Mouse (Mus musculus) limb, embryonic 12.5 days (tissue): ENCODE measurements at regions not wholly inside any gene's neighbourhood (a gene's known extent, or its start where the extent isn't known, plus 50 kb on each side); places are given as distances from the start of the nearest gene placed in this dataset.

Experiments
- ATAC-seq: fragments of 200-750 bp; cut with Nextera tagmentation; 2 replicates; pipeline ENCODE4 v1.8.0; 2017; ENCODE audit warnings: low read depth, moderate TSS enrichment; ENCODE audit not compliant: insufficient number of reproducible peaks, insufficient read depth, low FRiP score, low TSS enrichment
- H3K27ac ChIP-seq: fragments of 300-500 bp; sonication (generic); 2 replicates; pipeline ENCODE4 v1.5.1; 2016; ENCODE audit warnings: mild to moderate bottlenecking, moderate library complexity
- H3K27me3 ChIP-seq: fragments of 300-500 bp; sonication (generic); 2 replicates; pipeline ENCODE4 v1.6.1; 2016; ENCODE audit warnings: mild to moderate bottlenecking, moderate library complexity
- H3K36me3 ChIP-seq: fragments of 300-500 bp; sonication (generic); 2 replicates; pipeline ENCODE4 v1.6.1; 2016; ENCODE audit warnings: mild to moderate bottlenecking, moderate library complexity
- H3K4me1 ChIP-seq: fragments of 300-500 bp; sonication (generic); replicated peaks from 2 replicates; pipeline ENCODE4 v1.6.1; 2016
- H3K4me2 ChIP-seq: fragments of 300-500 bp; sonication (generic); 2 replicates; pipeline ENCODE4 v1.6.1; 2016; ENCODE audit warnings: mild to moderate bottlenecking, moderate library complexity
- H3K4me3 ChIP-seq: fragments of 300-500 bp; sonication (generic); replicated peaks from 2 replicates; pipeline ENCODE4 v1.5.1; 2016; ENCODE audit warnings: mild to moderate bottlenecking
- H3K9ac ChIP-seq: fragments of 300-500 bp; sonication (generic); replicated peaks from 2 replicates; pipeline ENCODE4 v1.6.1; 2016; ENCODE audit warnings: mild to moderate bottlenecking, moderate library complexity
- H3K9me3 ChIP-seq: fragments of 300-500 bp; sonication (generic); 2 replicates; pipeline ENCODE4 v1.6.1; 2016; ENCODE audit warnings: mild to moderate bottlenecking, moderate library complexity
- WGBS: fragments of 180-500 bp; shearing (Covaris S2); methylation state at CpG from one replicate; pipeline ENCODE4 v1.1.7; 2016; 5-methylcytosine and 5-hydroxymethylcytosine counted together

DNA sequence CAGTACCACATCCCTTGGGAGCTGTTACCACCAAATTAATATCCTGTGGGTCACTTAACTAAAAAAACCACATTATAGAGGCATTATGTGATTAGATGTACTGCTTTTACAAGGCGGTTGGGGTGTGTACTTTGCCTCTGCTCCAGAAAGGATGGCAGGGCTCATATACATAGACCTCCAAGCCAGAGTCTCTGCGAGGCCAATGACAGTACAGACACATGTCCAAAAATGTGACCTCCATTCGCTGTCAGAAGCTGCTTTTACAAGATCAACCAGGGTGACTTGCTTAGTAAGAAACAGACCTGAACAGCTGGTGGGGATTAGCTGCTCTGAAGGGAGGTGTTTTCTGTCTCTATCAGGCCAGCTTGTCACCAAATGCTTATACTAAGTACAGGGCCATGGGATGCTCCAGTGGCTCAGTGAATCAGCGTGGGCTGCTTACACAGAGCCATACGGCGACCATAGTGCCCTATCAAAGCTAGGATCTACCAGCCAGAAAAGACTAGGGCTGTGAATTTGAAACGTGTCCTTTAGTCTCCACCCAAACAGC lies 433.0 kb upstream of the Atp11b start:
- H3K4me2 ChIP-seq, result no peak overlapping the region
- H3K4me1 ChIP-seq, result peaks cover 38% of the 10 kb centered on the region
- no peaks in the 10 kb centered on the region for H3K9me3 ChIP-seq
- H3K9ac ChIP-seq, result no peak overlapping the region
- no peak for ATAC-seq
- no peak overlapping the region for H3K27ac ChIP-seq
- 24% methylated on average over 7 of the region's 7 CpGs for WGBS
- no peaks in the 10 kb centered on the region for H3K36me3 ChIP-seq
- H3K27me3 ChIP-seq, result no peaks in the 10 kb centered on the region; the same call in 1 of the 2 replicates
- no peak overlapping the region for H3K4me3 ChIP-seq

DNA sequence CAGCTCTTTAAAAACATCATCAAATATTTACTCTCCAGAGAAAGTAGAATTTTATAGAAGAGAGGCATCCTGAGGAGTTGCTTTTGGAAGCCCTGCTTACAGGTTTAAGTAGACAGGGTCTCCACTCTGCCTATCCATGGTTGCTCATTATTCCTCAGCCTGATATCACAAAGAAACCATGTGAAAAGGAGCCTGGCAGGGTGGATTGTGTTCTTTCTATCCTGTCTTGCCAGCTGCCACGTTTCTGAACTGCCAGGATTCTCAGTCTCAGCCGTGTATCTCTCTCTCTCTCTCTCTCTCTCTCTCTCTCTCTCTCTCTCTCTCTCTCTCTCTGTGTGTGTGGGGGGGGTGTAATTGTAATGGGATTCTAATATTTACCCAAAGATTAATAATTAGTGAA lies 431.9 kb upstream of the Atp11b start:
- 71% methylated on average over 2 of the region's 2 CpGs for WGBS
- Histone ChIP-seq H3K36me3 (no peaks in the 10 kb centered on the region), H3K4me2 (no peak overlapping the region), H3K27me3 (no peaks in the 10 kb centered on the region; the same call in 1 of the 2 replicates), H3K9me3 (no peaks in the 10 kb centered on the region), H3K4me1 (peaks cover 38% of the 10 kb centered on the region), H3K9ac (no peak overlapping the region), H3K4me3 (no peak overlapping the region), H3K27ac (no peak overlapping the region)
- no peak for ATAC-seq

DNA sequence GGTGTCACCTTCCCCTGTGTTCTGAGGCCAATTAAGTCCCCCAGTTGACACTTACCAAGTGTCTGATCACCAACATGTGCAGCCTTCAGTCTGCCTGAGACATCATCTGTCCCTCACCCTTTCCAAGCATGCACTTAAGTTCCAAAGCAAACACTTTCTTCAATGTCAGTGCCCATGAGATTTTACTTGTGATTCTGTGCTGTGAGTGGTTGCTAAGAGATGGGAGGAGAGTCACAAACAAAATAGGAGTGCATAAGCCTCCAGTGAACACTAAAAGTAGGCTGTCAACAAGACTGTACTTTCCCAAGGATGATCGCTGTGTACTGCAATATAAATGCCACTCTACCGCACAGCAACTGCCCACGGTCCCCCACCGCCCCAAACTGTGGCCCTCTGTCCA lies 431.0 kb upstream of the Atp11b start:
- H3K4me2 ChIP-seq, result no peak overlapping the region
- no peak for ATAC-seq
- H3K9me3 ChIP-seq, result no peaks in the 10 kb centered on the region
- no peak overlapping the region for H3K27ac ChIP-seq
- no peaks in the 10 kb centered on the region for H3K27me3 ChIP-seq
- no peak overlapping the region for H3K9ac ChIP-seq
- H3K36me3 ChIP-seq, result no peaks in the 10 kb centered on the region
- H3K4me1 ChIP-seq, result peaks cover 34% of the 10 kb centered on the region
- 92% methylated on average over 4 of the region's 4 CpGs for WGBS
- no peak overlapping the region for H3K4me3 ChIP-seq

DNA sequence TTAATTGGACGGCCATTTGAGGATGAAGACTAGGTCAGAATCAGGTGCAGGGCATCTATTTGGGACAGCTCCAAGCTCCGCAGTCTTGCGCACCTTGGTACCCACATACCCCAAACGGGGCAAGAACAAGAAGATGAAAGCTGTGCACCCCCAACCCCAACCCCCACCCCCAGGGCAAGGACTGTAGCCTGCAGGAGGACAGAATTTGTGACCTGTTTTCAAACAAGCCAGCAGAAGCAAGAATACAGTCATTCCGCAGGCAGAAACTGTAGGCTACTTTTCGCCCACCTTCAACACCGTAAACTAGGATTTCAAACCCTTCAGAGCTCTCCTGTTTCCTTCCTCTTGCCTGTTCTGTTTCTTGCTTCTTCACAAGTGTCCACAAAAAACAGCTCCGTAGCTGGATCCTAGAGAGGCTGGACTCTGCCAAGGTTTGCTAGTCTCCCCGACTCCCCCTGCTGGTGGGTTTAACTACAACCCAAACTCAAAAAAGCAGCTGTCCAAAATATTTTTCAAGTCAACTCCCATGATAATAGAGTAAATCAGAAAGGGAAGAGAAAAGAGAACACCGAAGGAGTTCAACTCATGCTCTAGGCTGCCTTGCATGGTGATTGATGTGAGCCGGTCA lies 430.3 kb upstream of the Atp11b start:
- no peak overlapping the region for H3K27ac ChIP-seq
- no peaks in the 10 kb centered on the region for H3K9me3 ChIP-seq
- no peak overlapping the region for H3K9ac ChIP-seq
- H3K4me2 ChIP-seq, result no peak overlapping the region
- H3K27me3 ChIP-seq, result no peaks in the 10 kb centered on the region
- no peak overlapping the region for H3K4me3 ChIP-seq
- peaks cover 28% of the 10 kb centered on the region for H3K4me1 ChIP-seq
- WGBS, result 68% methylated on average over 11 of the region's 11 CpGs
- H3K36me3 ChIP-seq, result no peaks in the 10 kb centered on the region
- ATAC-seq, result no peak

DNA sequence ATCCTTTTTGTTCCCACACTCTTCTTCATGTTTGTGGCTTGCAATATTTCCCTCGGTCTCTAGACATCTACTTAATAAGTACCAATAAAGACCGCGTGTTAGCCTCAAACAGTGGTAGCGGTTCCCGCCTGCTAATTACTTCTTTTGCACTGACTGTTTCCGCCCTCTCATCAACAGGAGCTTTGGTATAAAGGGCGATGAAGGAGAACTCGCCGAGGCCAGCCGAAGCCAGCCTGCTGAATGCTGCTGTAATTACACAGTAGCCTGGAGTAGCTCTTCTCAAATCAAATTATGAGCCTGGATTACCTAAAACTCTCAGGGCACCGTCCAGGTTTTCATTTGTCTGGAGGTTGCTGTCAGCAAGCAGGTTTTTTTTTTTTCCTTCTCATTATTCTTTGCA lies 429.7 kb upstream of the Atp11b start:
- Histone ChIP-seq H3K27ac (no peak overlapping the region), H3K4me1 (peaks cover 27% of the 10 kb centered on the region), H3K36me3 (no peaks in the 10 kb centered on the region), H3K4me3 (no peak overlapping the region), H3K4me2 (no peak overlapping the region), H3K9me3 (no peaks in the 10 kb centered on the region), H3K9ac (no peak overlapping the region), H3K27me3 (no peaks in the 10 kb centered on the region)
- no peak for ATAC-seq
- 25% methylated on average over 11 of the region's 11 CpGs for WGBS

DNA sequence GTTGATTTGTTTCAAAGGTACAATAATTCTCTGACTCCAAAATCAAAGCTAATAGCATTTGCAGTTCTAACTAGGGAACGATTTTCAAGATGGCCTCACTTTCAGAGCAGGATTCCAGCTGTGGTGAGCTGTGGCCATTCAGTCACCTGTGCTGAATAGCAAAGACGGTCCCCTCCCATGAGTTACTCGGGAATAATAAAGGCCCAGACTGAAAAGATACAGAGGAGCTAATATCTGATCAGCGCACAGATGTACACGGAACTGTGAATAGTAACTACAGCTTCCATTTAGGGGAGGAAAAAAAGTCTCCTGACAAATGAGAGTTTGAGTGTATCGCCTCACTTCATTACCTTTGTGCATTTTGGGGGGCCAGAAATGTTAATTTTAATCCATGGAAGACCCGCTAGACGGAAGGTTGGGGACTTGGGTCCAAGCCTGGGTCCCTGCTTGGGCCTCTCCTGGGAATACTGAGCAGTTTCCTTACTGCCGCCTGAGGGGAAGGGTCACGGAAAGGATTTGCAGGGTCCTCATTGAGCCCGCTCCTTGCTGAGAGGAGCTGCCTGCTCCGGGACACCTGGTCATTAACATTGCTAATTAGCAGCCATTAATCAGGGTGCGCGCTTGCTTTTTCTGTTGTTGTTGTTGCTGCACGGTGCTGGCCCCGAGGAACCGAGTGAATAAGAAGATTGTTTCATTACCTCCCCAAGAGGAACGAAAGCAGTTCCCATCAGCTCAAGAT lies 421.2 kb upstream of the Atp11b start:
- H3K4me2 ChIP-seq, result peak overlapping the region; percentile 40

DNA sequence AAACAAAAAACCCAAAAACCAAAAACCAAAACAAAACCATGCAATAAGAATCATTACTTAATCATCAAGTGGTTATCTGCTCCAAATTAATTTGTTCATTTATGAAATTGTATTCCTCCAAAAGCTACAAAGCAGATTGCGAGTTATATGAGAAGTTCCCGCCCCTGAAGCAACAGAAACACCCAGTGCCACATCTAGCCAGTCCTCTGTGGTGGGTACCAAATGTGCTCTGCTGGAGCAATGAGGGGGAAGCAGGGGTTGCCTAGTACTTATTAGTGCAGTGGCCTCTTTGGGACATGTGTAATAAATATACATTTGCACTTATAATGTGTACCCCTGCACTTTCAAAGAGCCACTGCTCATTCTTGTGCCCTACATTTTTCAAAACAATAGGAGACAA lies 419.9 kb upstream of the Atp11b start:
- Histone ChIP-seq H3K4me3 (no peak overlapping the region), H3K27me3 (no peaks in the 10 kb centered on the region), H3K36me3 (no peaks in the 10 kb centered on the region), H3K4me2 (no peak overlapping the region), H3K9me3 (no peaks in the 10 kb centered on the region), H3K9ac (no peak overlapping the region), H3K4me1 (peaks cover 13% of the 10 kb centered on the region), H3K27ac (no peak overlapping the region)
- 64% methylated on average over 2 of the region's 2 CpGs for WGBS
- ATAC-seq, result no peak

More for the DNA sequence above, 421.2 kb upstream of the Atp11b start:
- 11% methylated on average over 18 of the region's 18 CpGs for WGBS
- H3K4me1 ChIP-seq, result peaks cover 13% of the 10 kb centered on the region
- H3K9ac ChIP-seq, result no peak overlapping the region
- H3K27ac ChIP-seq, result no peak overlapping the region
- H3K36me3 ChIP-seq, result no peaks in the 10 kb centered on the region
- H3K4me3 ChIP-seq, result 0 out of 2 replicates have a peak overlapping the region, but pooled peaks have one; percentile 6
- no peak for ATAC-seq
- H3K9me3 ChIP-seq, result no peaks in the 10 kb centered on the region
- no peaks in the 10 kb centered on the region for H3K27me3 ChIP-seq

DNA sequence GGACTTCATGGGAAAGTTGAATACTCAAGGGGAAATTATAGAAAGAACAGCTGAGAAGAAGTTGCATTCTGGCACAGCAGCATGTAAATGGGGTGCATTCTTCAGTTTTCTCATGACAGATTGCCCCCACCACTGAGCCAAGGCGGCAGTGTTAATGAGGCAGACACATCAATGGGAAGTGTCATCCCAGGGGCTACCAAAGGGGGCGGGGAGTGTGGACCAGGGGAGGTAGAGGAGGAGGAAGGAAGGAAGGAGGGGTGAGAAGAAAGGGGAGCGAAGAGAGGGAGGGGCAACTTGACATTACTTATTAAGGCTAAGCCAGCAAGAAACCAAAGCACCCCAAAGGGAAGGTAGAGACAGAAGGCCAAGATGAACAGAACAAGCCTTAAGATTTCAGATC lies 419.4 kb upstream of the Atp11b start:
- Histone ChIP-seq H3K9ac (no peak overlapping the region), H3K4me3 (no peak overlapping the region), H3K4me2 (no peak overlapping the region), H3K4me1 (peaks cover 13% of the 10 kb centered on the region), H3K9me3 (no peaks in the 10 kb centered on the region), H3K27ac (no peak overlapping the region), H3K27me3 (no peaks in the 10 kb centered on the region), H3K36me3 (no peaks in the 10 kb centered on the region)
- 41% methylated on average over 3 of the region's 3 CpGs for WGBS
- ATAC-seq, result no peak

DNA sequence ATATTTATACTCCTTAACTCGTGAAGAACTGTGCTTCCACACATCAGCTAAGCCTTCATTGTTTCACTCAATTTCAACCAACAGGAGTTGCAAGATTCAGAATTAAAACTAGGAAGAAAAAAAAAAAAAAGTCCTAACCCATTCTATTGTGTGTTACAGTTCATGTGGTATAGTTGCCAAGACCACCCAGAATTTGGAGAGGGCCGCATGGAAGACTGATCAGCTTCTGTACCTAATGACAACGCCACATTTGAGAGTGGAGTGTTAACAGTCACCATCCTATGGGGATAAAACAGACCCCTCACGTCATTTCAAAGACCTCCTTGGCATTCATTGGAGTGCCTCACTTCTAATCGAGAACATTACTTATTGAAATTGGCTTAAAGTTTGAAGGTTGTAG lies 418.1 kb upstream of the Atp11b start:
- Histone ChIP-seq H3K9ac (no peak overlapping the region), H3K4me3 (no peak overlapping the region), H3K9me3 (no peaks in the 10 kb centered on the region), H3K27me3 (no peaks in the 10 kb centered on the region), H3K4me2 (no peak overlapping the region), H3K36me3 (no peaks in the 10 kb centered on the region), H3K4me1 (peaks cover 13% of the 10 kb centered on the region), H3K27ac (no peak overlapping the region)
- 55% methylated on average over 5 of the region's 5 CpGs for WGBS
- no peak for ATAC-seq

DNA sequence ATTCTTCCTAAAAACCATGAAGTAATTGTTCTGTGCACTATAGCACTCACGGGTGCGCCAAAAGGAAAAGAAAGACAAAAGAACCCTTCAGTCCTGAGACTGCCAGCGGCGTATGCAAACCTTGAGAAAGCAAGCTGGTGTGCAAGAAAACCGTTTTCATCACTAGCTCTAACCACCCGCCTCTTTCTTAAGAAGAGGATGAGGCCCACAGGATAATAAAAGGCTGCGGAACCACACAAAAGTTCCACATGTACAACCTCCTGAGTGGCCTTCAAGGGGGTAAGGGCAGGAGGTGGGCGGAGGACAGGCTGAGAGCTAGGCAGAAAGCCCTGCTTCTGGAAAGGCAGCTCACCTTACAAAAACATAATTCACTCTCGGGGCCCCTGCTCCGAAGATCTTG lies 413.4 kb upstream of the Atp11b start:
- ATAC-seq, result no peak; the same call in 1 of the 2 replicates
- H3K27ac ChIP-seq, result peak overlapping the region; percentile 71

DNA sequence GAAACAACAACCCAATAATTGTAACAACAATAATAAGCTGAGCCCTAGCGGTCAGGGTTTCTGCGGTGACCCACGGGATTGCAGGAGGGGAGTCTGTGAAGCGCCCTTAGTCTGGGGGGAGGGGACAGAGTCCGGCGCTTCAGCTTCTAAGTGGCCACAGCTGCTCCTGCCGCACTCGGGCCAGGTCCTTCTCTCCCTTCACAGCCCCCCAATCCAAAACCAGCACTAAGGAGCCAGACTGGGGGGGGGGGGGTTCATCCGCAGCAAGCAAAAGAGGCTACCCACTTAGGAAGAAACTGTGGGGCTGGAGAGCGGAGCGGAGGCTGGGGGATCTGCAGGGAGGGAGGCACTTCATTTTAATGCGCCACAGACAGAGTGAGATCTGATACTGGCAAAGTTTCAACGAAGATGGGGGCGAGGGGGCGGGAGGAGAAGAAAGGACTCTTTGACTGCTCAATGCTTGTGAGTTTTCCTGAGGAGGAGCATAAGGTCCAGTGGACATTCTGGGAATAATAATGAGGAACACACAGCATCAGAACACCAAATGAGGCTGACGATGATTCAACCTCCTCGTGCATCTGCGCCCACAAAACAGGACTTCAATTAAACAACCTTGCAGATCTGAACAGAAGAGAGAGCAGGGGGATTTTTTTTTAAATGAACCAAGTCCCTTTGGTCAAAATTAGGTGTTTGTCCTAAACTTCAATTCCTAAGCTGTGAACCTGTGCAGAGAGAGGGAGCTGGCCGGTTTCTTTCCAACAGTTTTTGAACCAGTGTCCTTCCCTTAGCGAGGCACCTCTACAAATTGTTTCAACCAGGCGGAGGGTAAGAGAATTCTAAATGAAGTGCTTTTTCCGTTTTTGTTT lies 412.7 kb upstream of the Atp11b start:
- H3K36me3 ChIP-seq, result no peaks in the 10 kb centered on the region
- H3K9ac ChIP-seq, result peak overlapping the region; percentile 54
- peak overlapping the region; percentile 45 for H3K4me3 ChIP-seq
- H3K27me3 ChIP-seq, result no peaks in the 10 kb centered on the region
- H3K27ac ChIP-seq, result peak overlapping the region; percentile 71
- H3K4me1 ChIP-seq, result peaks cover 17% of the 10 kb centered on the region
- 2% methylated on average over 22 of the region's 22 CpGs for WGBS
- no peaks in the 10 kb centered on the region for H3K9me3 ChIP-seq
- ATAC-seq, result peak; percentile 65
- peak overlapping the region; percentile 72 for H3K4me2 ChIP-seq

More for the DNA sequence above, 413.4 kb upstream of the Atp11b start:
- H3K9me3 ChIP-seq, result no peaks in the 10 kb centered on the region
- H3K9ac ChIP-seq, result peak overlapping the region; percentile 54
- WGBS, result 7% methylated on average over 10 of the region's 10 CpGs
- peak overlapping the region; percentile 72 for H3K4me2 ChIP-seq
- H3K4me1 ChIP-seq, result peaks cover 17% of the 10 kb centered on the region
- peak overlapping the region; percentile 45 for H3K4me3 ChIP-seq
- no peaks in the 10 kb centered on the region for H3K36me3 ChIP-seq
- no peaks in the 10 kb centered on the region for H3K27me3 ChIP-seq
